Mouse (Mus musculus) left cerebral cortex, postnatal 25 days (tissue): ENCODE results near the gene Kif13a. TPM values are rescaled to one million over a fixed set of nuclear protein-coding genes. Genes with fewer than 3 reads are reported as not detected.

Source experiments
- DNase-seq, 2 experiments: peaks; one replicate each; pipeline ENCODE4 v3.0.0; 2022; ENCODE audit warnings: low spot score in 2 of 2, mixed read lengths in 1 of 2
- intact Hi-C: fragments of 180-260 bp; cut with DNase I; formaldehyde crosslinking; loops from one replicate; pipeline ENCODE4 v1.15.1; 2025
- total RNA-seq, 2 experiments: library from RNA; stranded (reverse); gene quantifications; 2 replicates each; pipeline ENCODE4 v1.2.3; 2021

The Kif13a gene
- total RNA-seq, 2 experiments from 2014 or later = 17.7 to 18.1 TPM

DNA sequence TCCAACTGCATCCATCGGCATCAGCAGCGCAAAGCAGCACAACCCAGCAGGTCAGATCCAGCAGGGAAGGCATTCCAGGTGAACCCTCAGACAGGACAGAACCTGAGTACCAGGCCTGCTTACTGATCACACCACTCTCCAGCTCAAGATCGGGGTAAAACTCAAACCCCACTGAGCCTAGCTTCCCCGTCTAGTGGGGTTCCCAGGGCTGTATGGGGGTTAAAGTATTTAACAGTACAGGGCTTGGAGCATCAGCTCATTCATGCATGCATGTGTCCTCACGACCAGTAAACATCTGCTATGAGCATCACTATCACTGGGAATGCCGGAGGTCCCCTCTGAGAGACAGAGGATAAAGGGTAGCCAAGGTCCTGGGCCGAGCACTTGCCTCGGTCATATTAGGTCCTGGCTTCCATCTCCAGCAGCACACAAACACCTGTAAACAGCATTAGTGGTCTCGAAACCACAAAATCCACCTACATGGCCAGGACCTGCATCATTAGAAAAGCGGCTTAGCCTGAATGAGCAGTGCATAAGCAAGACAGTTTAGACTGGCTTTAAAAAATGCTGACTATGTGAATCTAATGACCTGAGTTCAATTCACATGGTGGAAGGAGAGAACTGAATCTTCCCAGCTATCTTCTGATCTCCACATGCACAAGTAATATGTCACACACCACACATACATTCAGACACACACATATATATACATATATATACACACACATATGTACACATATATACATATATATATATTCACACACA lies 43.0 kb downstream of the Kif13a start:
- intact Hi-C loops = no loop called here
- DNase-seq = no peak

DNA sequence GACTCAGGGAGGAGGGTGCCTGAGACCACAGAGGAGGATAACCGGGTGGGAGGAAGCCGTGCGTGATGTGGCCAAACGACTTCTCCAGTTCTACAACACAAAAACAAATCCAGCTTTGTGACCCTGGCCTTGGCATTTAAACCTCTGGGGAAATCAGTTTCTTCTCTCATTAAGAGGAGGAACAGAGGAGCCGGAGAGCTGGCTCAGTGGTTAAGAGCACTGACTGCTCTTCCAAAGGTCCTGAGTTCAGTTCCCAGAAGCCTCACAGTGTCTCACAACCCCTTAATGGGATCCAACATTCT lies 44.0 kb downstream of the Kif13a start:
- DNase-seq = no peak
- intact Hi-C loops = no loop called here

DNA sequence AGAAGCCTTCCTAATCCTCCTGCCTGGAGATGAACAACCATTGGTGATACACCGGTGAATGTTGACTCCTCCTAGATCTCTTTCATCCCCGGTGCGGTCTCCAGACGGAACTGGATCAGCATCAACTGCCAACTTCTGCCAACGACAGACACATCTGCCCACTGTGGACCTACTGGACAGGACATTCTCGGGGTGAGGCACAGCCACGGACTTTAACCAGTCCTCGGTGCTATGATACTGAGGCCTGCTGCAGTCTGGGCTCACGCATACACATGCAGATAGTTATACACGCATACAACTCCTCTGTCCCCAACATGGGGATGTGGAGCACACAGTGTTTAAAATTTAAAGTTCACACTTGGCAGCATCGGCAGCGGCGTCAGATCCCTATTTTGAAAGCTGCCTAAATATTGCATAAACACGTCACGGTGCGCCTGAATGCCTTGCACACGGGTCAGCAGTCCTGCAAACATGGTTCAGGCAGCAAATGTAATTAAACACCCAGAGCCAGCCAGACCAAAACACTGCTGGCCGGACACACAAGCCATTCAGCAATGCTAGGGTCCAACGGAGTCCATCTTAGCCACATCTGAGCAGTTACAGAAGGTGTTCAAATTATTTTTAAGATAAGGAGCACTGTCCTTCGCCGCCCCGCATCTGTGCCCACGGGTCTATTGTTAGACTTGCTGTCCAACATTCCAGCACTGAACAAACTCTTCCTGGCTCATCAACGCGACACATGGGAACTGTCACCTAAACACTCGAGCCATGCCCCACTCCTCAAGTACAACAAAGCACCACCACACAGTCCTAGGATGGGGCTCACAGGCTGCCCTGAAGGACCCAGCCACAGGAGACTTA lies 44.5 kb downstream of the Kif13a start:
- intact Hi-C loops = no loop called here
- no peak for DNase-seq

DNA sequence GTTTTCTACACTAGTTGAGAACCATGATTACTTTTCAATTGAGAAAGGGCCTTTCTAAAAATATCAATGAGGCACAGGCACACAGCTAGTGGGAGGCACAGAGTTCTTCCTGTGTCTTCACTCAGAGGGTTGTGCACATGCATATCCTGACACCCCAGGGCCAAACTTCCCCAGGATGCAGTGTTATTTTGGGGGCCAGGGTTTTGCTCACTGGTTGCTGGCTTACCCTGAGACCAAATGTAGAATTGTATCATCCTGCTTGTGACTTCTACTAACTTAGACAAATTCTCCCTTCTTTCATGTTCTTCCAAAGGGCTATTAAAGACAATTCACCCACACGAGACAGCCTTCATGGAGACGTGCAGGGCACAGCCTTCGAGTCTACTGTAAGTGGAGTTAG lies 45.7 kb downstream of the Kif13a start:
- no peak for DNase-seq
- intact Hi-C loops = no loop called here

DNA sequence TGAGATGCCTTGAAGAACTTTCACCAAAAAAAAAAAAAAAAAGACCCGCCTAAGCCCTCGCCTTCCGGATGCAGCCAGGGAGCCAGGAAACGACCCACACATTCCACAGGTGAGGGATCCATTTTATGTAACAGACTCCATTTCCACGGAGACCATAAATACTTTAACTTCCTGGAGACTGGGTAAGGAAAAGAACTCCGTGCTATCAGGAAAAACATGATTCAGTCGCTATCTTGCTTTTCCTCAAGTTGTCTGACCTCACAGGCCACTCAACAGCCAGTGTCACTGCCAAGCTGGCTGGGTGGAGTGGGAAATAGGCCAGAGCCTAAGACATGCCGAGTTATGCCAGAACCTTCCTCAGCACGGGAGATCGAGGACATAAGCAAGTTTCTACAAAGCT lies 46.3 kb downstream of the Kif13a start:
- intact Hi-C loops = no loop called here
- DNase-seq = no peak

DNA sequence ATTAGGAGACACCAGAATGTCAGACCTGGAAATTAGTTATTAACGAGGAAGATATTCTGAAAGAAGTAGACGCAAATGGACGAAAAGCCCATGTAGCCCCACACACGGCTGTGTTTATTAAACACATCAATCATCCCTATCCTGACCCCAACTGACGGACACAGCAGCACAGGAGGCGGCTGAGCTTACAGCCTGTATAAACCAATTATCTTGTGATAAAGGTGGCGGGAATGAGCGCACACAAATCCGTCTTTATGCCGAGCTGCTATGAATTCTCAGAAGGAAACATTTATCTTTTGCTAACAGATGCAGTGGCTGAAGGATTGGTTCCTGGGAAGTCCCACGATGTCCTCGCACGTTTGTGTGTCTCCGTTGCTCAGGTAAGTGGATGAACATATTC lies 48.9 kb downstream of the Kif13a start:
- DNase-seq = no peak
- intact Hi-C loops = no loop called here

DNA sequence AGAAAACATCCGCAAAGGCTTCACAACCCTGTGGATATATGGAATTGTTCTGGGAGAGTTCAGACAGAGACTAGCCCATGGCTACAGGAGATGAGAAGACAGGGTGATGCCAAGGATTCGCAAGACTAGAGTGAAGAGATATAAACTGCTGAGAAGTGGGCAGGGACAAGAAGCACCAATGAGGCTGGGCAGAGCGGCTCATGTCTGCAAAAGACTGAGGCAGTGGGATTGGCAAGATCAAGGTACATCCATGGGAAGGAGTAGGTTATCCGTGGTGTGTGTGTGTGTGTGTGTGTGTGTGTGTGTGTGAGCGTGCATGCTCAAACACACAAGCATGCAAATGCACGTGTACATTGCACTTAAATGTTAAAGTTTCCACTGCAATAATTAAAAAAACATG lies 49.4 kb downstream of the Kif13a start:
- no peak for DNase-seq
- intact Hi-C loops = no loop called here

DNA sequence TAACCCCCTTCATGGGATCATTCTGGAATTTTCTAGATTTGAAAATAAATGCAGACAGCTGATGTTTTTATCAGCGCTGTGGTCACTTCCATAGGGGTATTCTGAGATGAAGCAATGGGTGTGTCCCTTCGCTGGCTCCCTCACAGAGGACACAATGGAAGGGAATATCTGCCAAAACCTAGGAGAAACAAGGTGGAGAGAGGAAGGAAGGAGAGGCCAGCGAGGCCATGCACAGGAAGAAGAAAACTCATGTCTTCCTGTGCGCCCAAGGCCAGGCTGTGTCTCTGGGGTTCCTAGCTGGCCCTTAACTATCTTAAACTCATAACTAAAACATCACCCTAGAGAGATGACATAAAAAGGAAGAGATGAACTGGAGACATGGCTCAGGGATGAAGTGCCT lies 52.6 kb downstream of the Kif13a start:
- no peak for DNase-seq
- intact Hi-C loops = no loop called here

DNA sequence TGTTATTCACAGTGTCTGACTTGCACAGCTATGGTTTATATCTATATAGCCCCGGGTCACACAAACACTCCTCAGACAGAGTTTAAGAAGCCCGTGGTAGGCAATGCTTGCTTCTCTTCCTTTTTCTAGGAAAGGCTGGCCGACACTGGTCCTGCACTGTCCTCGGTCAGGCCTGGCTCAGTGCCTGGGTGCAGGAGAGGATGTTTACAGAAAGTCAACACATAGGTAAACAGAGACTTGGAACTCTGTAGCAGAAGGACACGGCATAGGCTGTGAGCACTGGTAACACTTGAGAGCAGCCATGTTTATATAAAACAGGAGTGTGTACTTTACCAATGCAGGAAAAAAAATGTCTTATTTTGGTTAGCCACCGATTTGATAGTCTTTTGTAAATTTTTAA lies 54.3 kb downstream of the Kif13a start:
- no peak for DNase-seq
- intact Hi-C loops = no loop called here

DNA sequence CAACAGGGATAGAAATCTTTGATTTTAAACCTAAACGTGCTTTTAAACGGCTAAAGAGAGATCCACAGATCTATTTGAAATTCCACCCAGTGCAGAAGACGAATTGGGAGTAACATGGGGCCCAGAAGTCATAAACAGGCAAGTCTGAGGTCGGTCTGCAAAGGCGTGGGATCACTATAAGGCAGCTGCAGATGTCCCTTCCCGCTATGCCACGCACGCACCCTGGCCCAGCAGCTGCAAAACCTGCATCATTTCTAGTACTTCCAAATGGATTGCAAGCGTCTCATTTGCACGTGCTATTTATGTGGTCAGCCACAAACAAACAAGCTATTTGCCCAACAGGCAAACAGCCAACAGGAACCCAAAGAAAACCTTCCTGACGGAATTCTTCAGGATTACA lies 56.9 kb downstream of the Kif13a start:
- intact Hi-C loops = no loop called here

DNA sequence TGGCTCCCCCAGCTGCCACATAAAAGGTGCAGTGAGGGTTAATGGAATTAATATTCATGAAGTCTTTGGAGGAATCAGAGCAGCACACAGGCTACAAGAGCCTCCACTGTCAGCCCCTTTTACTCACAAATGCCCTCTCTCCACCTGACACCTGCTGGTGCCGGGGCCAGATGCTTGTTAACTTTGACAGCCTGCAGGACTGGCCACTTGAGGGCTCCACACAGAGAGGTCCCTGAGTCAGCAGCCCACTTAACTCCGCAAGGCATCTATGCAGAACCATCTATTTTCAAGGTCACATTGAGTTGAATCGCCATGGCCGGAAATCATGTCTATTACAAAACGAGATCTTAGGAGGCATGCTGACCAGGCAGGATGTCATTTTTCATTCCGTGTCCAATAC lies 57.5 kb downstream of the Kif13a start:
- DNase-seq = peak in 1 of 2 experiments; percentile 24
- intact Hi-C loops = no loop called here

More for the DNA sequence above, 56.9 kb downstream of the Kif13a start:
- no peak for DNase-seq

DNA sequence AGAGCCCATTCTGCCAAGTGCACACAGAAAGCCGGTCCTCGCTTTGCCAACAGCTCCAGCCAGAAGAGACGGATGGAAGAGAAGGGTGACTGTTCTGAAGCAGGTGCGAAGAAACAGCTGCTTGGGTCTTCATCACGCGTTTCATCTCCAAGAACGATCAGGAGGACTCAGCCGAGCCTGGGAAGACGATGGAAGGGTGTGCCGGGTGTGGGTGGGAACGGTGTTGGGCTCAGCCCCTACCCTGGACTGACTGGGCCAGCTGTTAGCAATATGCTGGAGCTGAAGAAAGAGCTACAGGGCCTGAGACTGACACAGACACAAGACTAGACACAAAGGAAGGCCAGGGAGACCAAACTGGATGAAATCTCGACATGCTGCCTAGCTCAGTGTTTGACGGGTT lies 60.2 kb downstream of the Kif13a start:
- intact Hi-C loops = no loop called here
- DNase-seq = no peak

DNA sequence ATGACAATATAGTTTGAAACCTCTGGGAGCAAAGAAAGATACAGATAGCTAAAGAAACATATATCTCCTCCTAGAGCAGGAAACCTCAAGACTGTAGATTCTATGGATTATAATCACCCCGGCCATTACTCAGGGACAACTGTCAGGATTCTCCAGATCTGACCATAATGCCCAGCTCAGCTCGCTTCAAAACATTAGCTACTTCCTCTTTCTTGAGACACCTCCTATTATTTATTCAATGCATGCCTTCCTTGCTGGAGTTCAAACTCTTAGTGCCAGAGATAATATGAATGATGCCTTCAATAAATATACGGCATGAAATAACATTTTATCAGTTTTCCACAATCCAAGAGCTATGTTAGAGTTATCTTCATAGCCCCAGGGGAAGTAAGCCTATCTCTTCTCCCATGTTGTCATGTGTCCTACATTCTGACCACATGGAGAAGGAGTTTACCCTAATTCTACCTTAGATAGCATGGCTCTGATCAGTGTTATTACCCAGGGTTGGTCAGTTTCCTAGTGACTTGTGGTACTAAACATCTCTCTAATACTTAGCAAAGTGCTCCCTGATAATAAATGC lies 66.4 kb downstream of the Kif13a start:
- DNase-seq = no peak
- intact Hi-C loops = no loop called here

DNA sequence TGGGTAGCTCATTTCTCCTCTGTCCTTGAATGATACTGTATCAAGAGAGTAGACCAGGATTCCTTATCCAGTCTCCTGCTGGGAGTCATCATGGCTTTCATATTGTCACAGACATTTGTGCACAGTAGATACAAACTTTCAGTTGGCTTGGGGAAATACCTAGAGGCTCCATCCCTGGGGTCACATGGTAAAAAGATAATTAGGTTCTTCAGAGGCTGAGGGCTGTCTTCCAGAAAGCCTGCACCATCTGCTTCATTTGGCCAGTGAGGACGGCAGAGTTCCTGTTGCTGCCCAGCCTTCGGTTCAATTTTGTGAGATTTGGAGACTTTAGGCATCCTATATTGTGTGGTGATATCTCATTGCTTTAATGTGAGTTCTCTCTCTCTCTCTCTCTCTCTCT lies 69.8 kb downstream of the Kif13a start:
- DNase-seq = no peak
- intact Hi-C loops = no loop called here

DNA sequence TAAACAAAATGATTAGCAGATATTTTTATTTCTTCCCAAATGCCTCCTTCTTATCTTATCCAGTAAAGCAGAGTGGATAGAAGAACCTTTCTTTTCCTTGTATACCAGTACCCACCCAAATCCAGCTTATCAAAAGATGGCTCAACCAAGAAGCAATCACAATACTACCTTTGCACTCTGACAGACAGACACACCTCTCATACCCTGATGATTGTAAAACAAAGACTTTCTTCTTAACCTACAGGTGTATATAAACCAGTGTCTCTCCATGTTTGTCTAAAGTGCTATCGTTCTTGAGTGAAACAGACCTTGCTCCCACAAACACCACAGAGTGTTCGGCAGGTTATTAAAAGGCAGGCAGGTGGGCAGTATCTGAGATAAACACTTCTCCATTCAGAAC lies 70.5 kb downstream of the Kif13a start:
- intact Hi-C loops = no loop called here
- no peak for DNase-seq

DNA sequence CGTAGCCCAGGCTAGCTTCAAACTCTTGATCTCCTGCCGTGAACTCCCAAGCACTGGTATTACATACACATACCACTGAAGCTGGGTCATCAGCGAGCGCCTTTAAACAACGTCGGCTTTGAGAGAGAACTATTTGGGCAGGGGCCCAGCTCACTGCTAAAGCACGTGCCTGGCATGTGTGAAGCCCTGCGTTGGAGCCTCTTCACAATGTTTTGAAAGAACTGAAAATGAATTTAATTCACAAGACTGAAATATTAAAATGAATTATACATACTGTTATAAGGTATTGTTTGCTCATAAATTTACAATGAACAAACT lies 70.9 kb downstream of the Kif13a start:
- no peak for DNase-seq
- intact Hi-C loops = no loop called here

DNA sequence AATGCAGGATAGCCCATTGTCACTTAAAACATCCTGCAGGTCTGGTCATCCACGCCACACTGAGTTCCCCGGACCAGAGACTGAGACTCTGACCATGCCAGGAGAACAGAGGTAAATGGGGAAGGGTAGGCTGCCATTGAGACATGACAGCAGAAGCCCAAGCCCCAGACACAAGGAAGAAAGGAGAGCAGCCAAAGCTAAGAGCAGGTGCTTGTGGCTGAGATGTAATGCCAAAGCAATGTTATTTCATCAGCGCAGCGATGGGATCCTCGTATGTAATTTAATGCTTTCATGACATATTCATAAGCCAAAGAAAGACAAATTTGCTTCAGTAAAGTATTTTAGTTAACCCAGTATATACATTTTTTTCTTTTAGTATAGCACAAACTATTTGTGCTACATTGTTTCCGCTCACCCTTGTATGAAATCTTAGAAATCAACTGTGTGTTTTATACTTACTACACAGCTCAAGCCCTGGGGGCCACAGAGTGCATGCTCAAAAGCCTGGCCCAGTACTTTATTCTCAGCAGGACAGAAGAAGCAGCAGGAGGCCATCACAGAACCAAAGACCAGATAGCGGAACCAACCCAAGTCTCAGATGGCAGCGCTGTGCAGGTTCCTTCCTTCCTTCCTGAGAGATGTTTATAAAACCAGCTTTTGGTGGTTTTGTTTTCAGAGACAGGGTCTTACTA lies 71.4 kb downstream of the Kif13a start:
- DNase-seq = no peak
- intact Hi-C loops = no loop called here

DNA sequence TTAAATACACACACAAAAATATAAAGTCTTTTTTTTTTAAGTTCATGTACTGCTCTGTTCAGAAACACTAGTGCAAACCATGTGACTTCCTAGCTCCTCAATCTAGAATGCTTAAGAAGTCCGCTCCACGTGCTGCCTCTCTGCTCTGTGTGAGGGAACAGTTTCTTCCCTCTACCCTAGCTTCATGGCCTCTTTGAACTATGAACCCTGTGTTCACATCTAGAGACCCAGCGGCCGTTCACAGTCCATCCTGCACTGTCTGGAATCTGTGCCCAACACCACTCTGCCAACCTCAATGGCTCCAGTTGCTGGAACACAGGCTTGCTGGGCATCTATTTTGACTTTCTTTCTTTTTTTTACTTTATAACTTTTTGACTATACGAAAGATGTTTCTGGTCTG lies 75.2 kb downstream of the Kif13a start:
- intact Hi-C loops = no loop called here

DNA sequence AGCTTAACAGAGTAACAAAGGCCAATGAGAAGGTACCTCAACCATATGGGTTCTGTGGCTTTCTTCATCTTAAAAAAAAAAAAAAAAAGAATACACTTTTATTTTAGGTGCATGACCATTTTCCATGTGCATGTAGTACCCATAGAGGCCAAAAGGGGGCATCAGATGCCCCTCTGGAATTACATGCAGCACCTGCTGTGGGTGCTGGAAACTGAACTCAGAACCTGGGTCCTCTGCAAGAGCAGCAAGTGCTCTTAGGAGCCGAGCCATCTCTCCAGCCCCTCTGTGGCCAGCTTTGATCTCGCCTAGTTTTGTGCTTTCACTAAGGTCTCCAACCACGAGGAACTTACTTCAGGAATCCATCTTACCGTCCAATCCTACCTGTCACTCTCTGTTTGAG lies 77.2 kb downstream of the Kif13a start:
- intact Hi-C loops = no loop called here
- DNase-seq = no peak

More for the DNA sequence above, 75.2 kb downstream of the Kif13a start:
- DNase-seq = no peak

DNA sequence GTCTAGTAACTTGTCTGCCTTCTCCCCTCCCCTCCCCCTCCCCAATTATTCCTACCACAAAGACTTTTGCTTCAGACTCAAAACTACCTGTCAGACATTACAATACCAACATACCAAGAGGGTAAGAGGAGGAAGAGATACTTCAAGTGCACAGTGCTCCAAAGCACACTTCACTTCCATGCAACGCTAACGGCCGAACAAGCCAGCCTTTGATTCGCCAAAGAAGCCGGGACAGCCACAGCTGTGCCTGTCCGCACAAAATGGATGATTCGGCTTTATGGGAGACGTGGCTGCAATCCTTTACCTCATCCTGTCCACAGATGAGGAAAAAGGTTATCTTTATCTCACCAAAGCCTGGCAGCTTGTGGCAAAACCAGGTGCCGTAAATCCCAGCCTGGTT lies 84.2 kb downstream of the Kif13a start:
- no peak for DNase-seq
- intact Hi-C loops = no loop called here
